Mouse (Mus musculus) midbrain, embryonic 13.5 days (tissue): ENCODE measurements around the gene Calm2. TPM values are rescaled to one million over a fixed set of nuclear protein-coding genes. Genes with fewer than 3 reads are reported as not detected.

ENCODE experiments used
- ATAC-seq: fragments of 200-750 bp; cut with Nextera tagmentation; 2 replicates; pipeline ENCODE4 v1.8.0; 2017; ENCODE audit warnings: mild to moderate bottlenecking, moderate TSS enrichment, moderate library complexity
- H3K27ac ChIP-seq: fragments of 300-500 bp; sonication (generic); 2 replicates; pipeline ENCODE4 v1.5.1; 2015; ENCODE audit warnings: inconsistent platforms, mild to moderate bottlenecking, moderate library complexity
- H3K27me3 ChIP-seq: fragments of 300-500 bp; sonication (generic); 2 replicates; pipeline ENCODE4 v1.6.1; 2015; ENCODE audit warnings: mild to moderate bottlenecking, inconsistent platforms
- H3K36me3 ChIP-seq: fragments of 300-500 bp; sonication (generic); 2 replicates; pipeline ENCODE4 v1.6.1; 2015; ENCODE audit warnings: mild to moderate bottlenecking, inconsistent platforms
- H3K4me1 ChIP-seq: fragments of 300-500 bp; sonication (generic); replicated peaks from 2 replicates; pipeline ENCODE4 v1.6.1; 2015; ENCODE audit warnings: inconsistent platforms
- H3K4me2 ChIP-seq: fragments of 300-500 bp; sonication (generic); replicated peaks from 2 replicates; pipeline ENCODE4 v1.6.1; 2015; ENCODE audit warnings: moderate library complexity, mild to moderate bottlenecking, inconsistent platforms
- H3K4me3 ChIP-seq: fragments of 300-500 bp; sonication (generic); replicated peaks from 2 replicates; pipeline ENCODE4 v1.5.1; 2015; ENCODE audit warnings: mild to moderate bottlenecking, inconsistent platforms
- H3K9ac ChIP-seq: fragments of 300-500 bp; sonication (generic); replicated peaks from 2 replicates; pipeline ENCODE4 v1.6.1; 2015; ENCODE audit warnings: mild to moderate bottlenecking, inconsistent platforms
- H3K9me3 ChIP-seq: fragments of 300-500 bp; sonication (generic); 2 replicates; pipeline ENCODE4 v1.6.1; 2016; ENCODE audit warnings: mild to moderate bottlenecking, inconsistent platforms
- WGBS: fragments of 180-500 bp; shearing (Covaris S2); methylation state at CpG from one replicate; pipeline ENCODE4 v1.1.7; 2015; 5-methylcytosine and 5-hydroxymethylcytosine counted together
- polyA plus RNA-seq: library from polyadenylated mRNA; unstranded; fragments of >200 nt; fragmentation: Nextera tagmentation; extraction: Ambion mirVana; gene quantifications from 2 replicates; pipeline ENCODE4 v1.2.1, GENCODE M21; 2015

Gene Calm2
- polyA plus RNA-seq, result 1,571 and 1,689 TPM in 2 replicates

- WGBS, result under 1% methylated on average over 61 of the region's 69 CpGs
These were observed at the start of gene Calm2 for GRCm38 (mm10) chr17:87446767-87447611. TSS of gene Calm2 (minus strand) at chr17:87446935.

GRCm38 (mm10) chr17:87495504-87495903 lies 48.8 kb upstream of the Calm2 start:
- H3K9me3 ChIP-seq, result no peaks in the 10 kb centered on the region
- no peak for ATAC-seq
- 95% methylated on average over 4 of the region's 4 CpGs for WGBS

More at GRCm38 (mm10) chr17:87446767-87447611, at the start of gene Calm2:
- peak; percentile 94 for ATAC-seq
- H3K4me3 ChIP-seq, result peak within 1 kb of the TSS; percentile 91
- H3K27ac ChIP-seq, result peak within 1 kb of the TSS; percentile 99
- H3K9ac ChIP-seq, result peak within 1 kb of the TSS; percentile 99
- H3K36me3 ChIP-seq, result no peaks in the 10 kb centered on the region
- peaks cover 33% of the 10 kb centered on the region for H3K4me1 ChIP-seq
- no peaks in the 10 kb centered on the region for H3K9me3 ChIP-seq
- H3K27me3 ChIP-seq, result no peaks in the 10 kb centered on the region
- H3K4me2 ChIP-seq, result peak within 1 kb of the TSS; percentile 92

GRCm38 (mm10) chr17:87494310-87494709 lies 47.6 kb upstream of the Calm2 start:
- Histone ChIP-seq H3K27ac (no peak overlapping the region), H3K4me3 (no peak overlapping the region), H3K36me3 (no peaks in the 10 kb centered on the region), H3K9ac (no peak overlapping the region), H3K9me3 (no peaks in the 10 kb centered on the region), H3K27me3 (no peaks in the 10 kb centered on the region), H3K4me1 (peaks cover 5% of the 10 kb centered on the region; the same call in 1 of the 2 replicates), H3K4me2 (no peak overlapping the region)
- 98% methylated on average over 4 of the region's 4 CpGs for WGBS
- no peak for ATAC-seq

More at GRCm38 (mm10) chr17:87495504-87495903, 48.8 kb upstream of the Calm2 start:
- no peak overlapping the region for H3K4me3 ChIP-seq
- H3K27ac ChIP-seq, result no peak overlapping the region
- H3K4me2 ChIP-seq, result no peak overlapping the region
- H3K27me3 ChIP-seq, result no peaks in the 10 kb centered on the region
- peaks cover 2% of the 10 kb centered on the region; the same call in 1 of the 2 replicates for H3K4me1 ChIP-seq
- no peak overlapping the region for H3K9ac ChIP-seq
- H3K36me3 ChIP-seq, result no peaks in the 10 kb centered on the region

- no peaks in the 10 kb centered on the region for H3K36me3 ChIP-seq
- peaks cover 5% of the 10 kb centered on the region; the same call in 1 of the 2 replicates for H3K4me1 ChIP-seq
- H3K4me2 ChIP-seq, result no peak overlapping the region
- no peak overlapping the region for H3K4me3 ChIP-seq
- ATAC-seq, result no peak
- no peak overlapping the region for H3K9ac ChIP-seq
- H3K27ac ChIP-seq, result no peak overlapping the region
- WGBS, result 38% methylated on average over 4 of the region's 4 CpGs
- H3K9me3 ChIP-seq, result no peaks in the 10 kb centered on the region
- H3K27me3 ChIP-seq, result no peaks in the 10 kb centered on the region
These were observed 45.6 kb upstream of the Calm2 start for GRCm38 (mm10) chr17:87492286-87492685.

GRCm38 (mm10) chr17:87490295-87490694 lies 43.6 kb upstream of the Calm2 start:
- Histone ChIP-seq H3K4me3 (no peak overlapping the region), H3K9ac (no peak overlapping the region), H3K9me3 (peaks cover 2% of the 10 kb centered on the region; the same call in 1 of the 2 replicates), H3K4me1 (peaks cover 5% of the 10 kb centered on the region; the same call in 1 of the 2 replicates), H3K36me3 (no peaks in the 10 kb centered on the region), H3K27me3 (no peaks in the 10 kb centered on the region), H3K27ac (peak overlapping the region; percentile 16; the same call in 1 of the 2 replicates), H3K4me2 (no peak overlapping the region)
- ATAC-seq, result 0 out of 2 replicates have a peak, but pooled peaks have one; percentile 37
- 56% methylated on average over 6 of the region's 6 CpGs for WGBS

- H3K36me3 ChIP-seq, result no peaks in the 10 kb centered on the region
- peaks cover 2% of the 10 kb centered on the region; the same call in 1 of the 2 replicates for H3K9me3 ChIP-seq
- H3K4me3 ChIP-seq, result no peak overlapping the region
- ATAC-seq, result no peak
- no peak overlapping the region for H3K9ac ChIP-seq
- H3K27ac ChIP-seq, result no peak overlapping the region
- WGBS, result 94% methylated on average over 5 of the region's 5 CpGs
- no peaks in the 10 kb centered on the region for H3K27me3 ChIP-seq
- peaks cover 5% of the 10 kb centered on the region; the same call in 1 of the 2 replicates for H3K4me1 ChIP-seq
- no peak overlapping the region for H3K4me2 ChIP-seq
These were observed 39.0 kb upstream of the Calm2 start for GRCm38 (mm10) chr17:87485751-87486150.

GRCm38 (mm10) chr17:87482867-87483266 lies 36.1 kb upstream of the Calm2 start:
- Histone ChIP-seq H3K27me3 (no peaks in the 10 kb centered on the region), H3K9me3 (peaks cover 2% of the 10 kb centered on the region; the same call in 1 of the 2 replicates), H3K27ac (no peak overlapping the region), H3K4me2 (no peak overlapping the region), H3K9ac (no peak overlapping the region), H3K36me3 (no peaks in the 10 kb centered on the region), H3K4me3 (no peak overlapping the region), H3K4me1 (peaks cover under 1% of the 10 kb centered on the region; the same call in 1 of the 2 replicates)
- ATAC-seq, result no peak
- 71% methylated on average over 3 of the region's 3 CpGs for WGBS

GRCm38 (mm10) chr17:87478569-87478968 lies 31.8 kb upstream of the Calm2 start:
- Histone ChIP-seq H3K36me3 (no peaks in the 10 kb centered on the region), H3K9me3 (no peaks in the 10 kb centered on the region), H3K4me3 (no peak overlapping the region), H3K4me1 (peaks cover 25% of the 10 kb centered on the region), H3K4me2 (no peak overlapping the region), H3K9ac (no peak overlapping the region), H3K27me3 (no peaks in the 10 kb centered on the region; the same call in 1 of the 2 replicates), H3K27ac (peak overlapping the region; percentile 8; the same call in 1 of the 2 replicates)
- 67% methylated on average over 9 of the region's 9 CpGs for WGBS
- peak; percentile 55; the same call in 1 of the 2 replicates for ATAC-seq

GRCm38 (mm10) chr17:87477611-87478010 lies 30.9 kb upstream of the Calm2 start:
- Histone ChIP-seq H3K27ac (no peak overlapping the region), H3K9ac (no peak overlapping the region)
- 48% methylated on average over 16 of the region's 16 CpGs for WGBS

GRCm38 (mm10) chr17:87475356-87475755 lies 28.6 kb upstream of the Calm2 start:
- ATAC-seq, result no peak
- WGBS, result 72% methylated on average over 8 of the region's 8 CpGs
- H3K4me3 ChIP-seq, result no peak overlapping the region
- H3K4me1 ChIP-seq, result peaks cover 32% of the 10 kb centered on the region
- no peak overlapping the region for H3K27ac ChIP-seq
- H3K9ac ChIP-seq, result no peak overlapping the region
- no peaks in the 10 kb centered on the region for H3K36me3 ChIP-seq
- no peaks in the 10 kb centered on the region for H3K9me3 ChIP-seq
- no peaks in the 10 kb centered on the region; the same call in 1 of the 2 replicates for H3K27me3 ChIP-seq
- no peak overlapping the region for H3K4me2 ChIP-seq

More at GRCm38 (mm10) chr17:87477611-87478010, 30.9 kb upstream of the Calm2 start:
- Histone ChIP-seq H3K4me1 (peaks cover 32% of the 10 kb centered on the region), H3K36me3 (no peaks in the 10 kb centered on the region), H3K4me2 (no peak overlapping the region), H3K4me3 (no peak overlapping the region), H3K27me3 (no peaks in the 10 kb centered on the region; the same call in 1 of the 2 replicates), H3K9me3 (no peaks in the 10 kb centered on the region)
- ATAC-seq, result no peak

GRCm38 (mm10) chr17:87474501-87474795 lies 27.7 kb upstream of the Calm2 start:
- Histone ChIP-seq H3K27ac (no peak overlapping the region; the same call in 1 of the 2 replicates), H3K9ac (peak overlapping the region; percentile 39), H3K36me3 (no peaks in the 10 kb centered on the region), H3K4me1 (peaks cover 32% of the 10 kb centered on the region), H3K9me3 (no peaks in the 10 kb centered on the region), H3K4me2 (peak overlapping the region; percentile 65), H3K27me3 (no peaks in the 10 kb centered on the region; the same call in 1 of the 2 replicates), H3K4me3 (peak overlapping the region; percentile 34)
- WGBS, result 3% methylated on average over 7 of the region's 7 CpGs
- ATAC-seq, result peak; percentile 48
